Mouse (Mus musculus): ENCODE measurements at regions not wholly inside any gene's neighbourhood (a gene's known extent, or its start where the extent isn't known, plus 50 kb on each side); places are given as distances from the start of the nearest gene placed in this dataset.

- H3K27ac ChIP-seq (ENCODE audit: insufficient read depth, low read length) = no peak overlapping the region
- peak; percentile 88 for TF ChIP-seq CTCF (IDR thresholded peaks at IDR 0.05; ENCODE audit: low read depth, low read length)
- no peak for TF ChIP-seq POLR2A (IDR thresholded peaks at IDR 0.05; ENCODE audit: insufficient read depth, low read length)
- TF ChIP-seq EP300 (IDR thresholded peaks at IDR 0.05; ENCODE audit: insufficient read depth, low read depth, low read length) = no peak
- H3K27me3 ChIP-seq (ENCODE audit: control insufficient read depth, insufficient read depth, low read length, poor library complexity, severe bottlenecking) = no peaks in the 10 kb centered on the region
- H3K4me3 ChIP-seq (ENCODE audit: low read depth, low read length) = no peak overlapping the region
- H3K36me3 ChIP-seq (ENCODE audit: control insufficient read depth, insufficient read depth, low read length, poor library complexity, severe bottlenecking) = no peaks in the 10 kb centered on the region
- no peak overlapping the region for H3K9ac ChIP-seq (ENCODE audit: low read depth, poor library complexity, severe bottlenecking)
- no peaks in the 10 kb centered on the region for H3K9me3 ChIP-seq (replicated peaks; ENCODE audit: control insufficient read depth, insufficient read depth, low read length, poor library complexity, severe bottlenecking)
- no peaks in the 10 kb centered on the region for H3K4me1 ChIP-seq (ENCODE audit: control insufficient read depth, insufficient read depth, low read length)
Observed at GRCm38 (mm10) chr6:116767738-116768522, 51.2 kb upstream of the Tmem72 start.

DNA sequence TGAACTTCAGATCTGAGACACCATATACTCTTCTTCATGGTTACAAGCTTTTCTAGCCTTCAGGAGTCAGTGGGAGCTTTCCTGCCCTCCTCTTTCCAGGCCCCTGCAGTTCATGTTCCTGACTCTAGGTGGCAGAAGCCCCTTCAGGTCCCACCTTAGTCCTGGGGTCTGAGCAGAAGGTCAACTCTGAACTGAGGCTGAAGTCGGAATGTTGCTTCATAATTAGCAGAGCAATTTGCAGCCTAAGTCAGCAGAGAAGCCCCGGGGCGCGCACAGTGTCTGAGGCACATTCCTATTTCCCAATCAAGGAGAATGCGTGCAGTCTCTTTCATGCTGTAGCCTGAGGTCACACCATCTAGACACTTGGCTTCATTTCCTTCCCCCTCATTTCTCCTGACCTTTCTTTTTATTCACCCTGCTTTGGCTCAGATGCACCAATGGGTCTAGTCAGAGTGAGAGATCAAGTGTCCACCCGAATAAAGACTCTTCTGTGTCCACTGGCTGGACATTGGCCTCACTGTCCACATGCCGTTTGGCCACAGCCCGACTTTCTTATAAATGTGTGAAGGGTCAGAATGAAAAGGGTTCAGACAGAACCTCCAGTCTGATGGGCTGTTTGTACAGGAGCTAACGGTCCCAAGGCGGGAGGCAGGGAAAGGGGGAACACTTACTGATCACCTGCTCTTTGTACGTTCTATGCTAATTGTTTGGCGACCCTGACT, 58.4 kb upstream of the Tmem72 start:
- H3K9ac ChIP-seq (ENCODE audit: low read depth, poor library complexity, severe bottlenecking) = no peak overlapping the region
- no peak overlapping the region for H3K4me3 ChIP-seq (ENCODE audit: low read depth, low read length)
- no peak overlapping the region for H3K27ac ChIP-seq (ENCODE audit: insufficient read depth, low read length)
- H3K4me1 ChIP-seq (ENCODE audit: control insufficient read depth, insufficient read depth, low read length) = no peaks in the 10 kb centered on the region
- peak; percentile 63 for TF ChIP-seq CTCF (IDR thresholded peaks at IDR 0.05; ENCODE audit: low read depth, low read length)
- no peak for TF ChIP-seq POLR2A (IDR thresholded peaks at IDR 0.05; ENCODE audit: insufficient read depth, low read length)
- H3K9me3 ChIP-seq (replicated peaks; ENCODE audit: control insufficient read depth, insufficient read depth, low read length, poor library complexity, severe bottlenecking) = no peaks in the 10 kb centered on the region
- no peaks in the 10 kb centered on the region for H3K27me3 ChIP-seq (ENCODE audit: control insufficient read depth, insufficient read depth, low read length, poor library complexity, severe bottlenecking)
- no peaks in the 10 kb centered on the region for H3K36me3 ChIP-seq (ENCODE audit: control insufficient read depth, insufficient read depth, low read length, poor library complexity, severe bottlenecking)

DNA sequence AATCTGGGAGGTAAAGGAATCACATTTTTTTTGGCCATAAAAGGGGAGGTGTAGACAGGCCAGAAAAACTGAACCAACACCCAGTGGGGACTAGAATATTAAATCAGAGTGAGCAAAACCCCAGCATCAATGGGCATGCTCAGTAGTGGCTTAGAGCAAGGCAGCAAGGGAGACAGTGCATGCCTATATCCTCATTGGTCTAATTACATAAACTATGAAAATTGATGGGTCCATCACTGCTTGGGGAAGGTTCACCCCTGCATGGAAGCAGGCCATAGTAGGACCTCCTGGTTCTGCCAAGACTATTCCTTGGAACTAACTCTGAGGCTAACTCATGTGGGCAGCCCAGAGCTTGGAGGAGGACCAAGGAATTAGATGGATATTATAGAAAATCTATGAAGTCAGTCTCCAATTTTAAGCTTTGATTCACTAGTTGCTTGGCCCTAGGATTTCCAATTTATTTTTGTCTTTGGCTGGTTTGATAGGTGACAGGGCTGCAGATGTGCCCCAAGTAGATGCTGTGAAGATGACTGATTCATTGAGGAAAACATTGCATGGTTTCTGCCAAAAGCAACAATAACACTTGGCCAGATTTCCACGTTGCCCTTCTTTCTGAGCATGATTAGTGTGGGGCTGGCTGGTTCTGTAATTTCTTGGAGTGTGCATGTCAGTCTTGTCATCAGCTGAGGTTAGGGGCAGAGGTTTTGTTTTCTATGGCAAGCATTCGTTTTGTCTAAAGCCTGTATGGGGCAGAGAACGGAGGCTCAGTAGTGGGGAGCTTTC, 70.0 kb upstream of the Tmem72 start:
- H3K4me1 ChIP-seq (ENCODE audit: control insufficient read depth, insufficient read depth, low read length) = no peaks in the 10 kb centered on the region
- H3K9me3 ChIP-seq (replicated peaks; ENCODE audit: control insufficient read depth, insufficient read depth, low read length, poor library complexity, severe bottlenecking) = no peaks in the 10 kb centered on the region
- H3K27ac ChIP-seq (ENCODE audit: insufficient read depth, low read length) = no peak overlapping the region
- TF ChIP-seq CTCF (IDR thresholded peaks at IDR 0.05; ENCODE audit: low read depth, low read length) (no peak), EP300 (IDR thresholded peaks at IDR 0.05; ENCODE audit: insufficient read depth, low read depth, low read length) (no peak), POLR2A (IDR thresholded peaks at IDR 0.05; ENCODE audit: insufficient read depth, low read length) (no peak)
- H3K4me3 ChIP-seq (ENCODE audit: low read depth, low read length) = no peak overlapping the region
- H3K27me3 ChIP-seq (ENCODE audit: control insufficient read depth, insufficient read depth, low read length, poor library complexity, severe bottlenecking) = no peaks in the 10 kb centered on the region
- no peak overlapping the region for H3K9ac ChIP-seq (ENCODE audit: low read depth, poor library complexity, severe bottlenecking)
- H3K36me3 ChIP-seq (ENCODE audit: control insufficient read depth, insufficient read depth, low read length, poor library complexity, severe bottlenecking) = no peaks in the 10 kb centered on the region

DNA sequence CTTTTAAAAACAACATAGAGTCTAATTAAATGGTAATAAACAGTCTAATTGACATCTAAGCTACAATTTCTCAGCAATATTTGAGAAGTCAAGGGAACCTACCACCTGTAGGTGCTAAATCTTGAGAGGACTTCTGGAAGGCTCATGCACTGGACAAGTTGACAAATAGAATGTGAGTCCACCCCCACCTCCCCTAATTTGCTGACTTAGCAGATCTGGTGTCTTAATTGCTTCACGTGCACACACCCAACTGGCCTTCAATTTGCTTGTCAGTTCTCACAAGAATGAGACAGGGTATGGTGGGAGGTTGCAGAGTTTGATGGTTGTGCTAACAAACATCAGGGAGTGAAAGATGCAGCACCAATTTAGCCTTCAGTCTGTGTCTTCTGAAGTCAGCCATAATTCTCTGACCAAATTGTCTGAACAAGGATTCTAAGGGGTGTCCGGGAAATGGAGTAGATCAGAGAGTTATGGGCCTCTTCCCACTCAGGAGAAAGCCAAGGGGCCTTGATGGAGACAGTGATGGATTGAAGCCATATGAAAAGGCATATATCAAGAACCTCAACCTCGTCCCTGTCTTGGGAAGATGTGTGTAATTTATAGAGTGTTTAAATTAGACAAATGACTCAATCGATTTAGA, 76.7 kb upstream of the Tmem72 start:
- H3K9me3 ChIP-seq (replicated peaks; ENCODE audit: control insufficient read depth, insufficient read depth, low read length, poor library complexity, severe bottlenecking) = no peaks in the 10 kb centered on the region
- H3K27ac ChIP-seq (ENCODE audit: insufficient read depth, low read length) = no peak overlapping the region

DNA sequence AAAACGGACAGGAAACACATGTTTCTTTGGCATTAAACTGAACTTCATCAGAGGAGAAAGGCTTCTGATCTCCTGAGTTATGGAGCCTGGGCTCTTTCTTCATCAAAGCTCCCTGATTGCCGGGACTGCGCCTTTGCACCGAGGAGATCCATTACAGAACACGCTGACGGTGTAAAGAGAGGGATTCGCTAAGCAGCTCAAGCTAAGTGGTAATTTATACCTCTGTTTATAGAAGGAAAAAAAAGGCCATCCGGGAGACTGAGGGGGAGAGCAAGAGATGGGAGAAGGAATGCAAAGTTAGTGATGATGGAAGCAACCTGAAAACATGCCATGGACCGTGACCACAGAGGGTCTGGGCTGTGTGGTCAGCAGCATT, 77.2 kb upstream of the Tmem72 start:
- no peaks in the 10 kb centered on the region for H3K36me3 ChIP-seq (ENCODE audit: control insufficient read depth, insufficient read depth, low read length, poor library complexity, severe bottlenecking)
- H3K4me1 ChIP-seq (ENCODE audit: control insufficient read depth, insufficient read depth, low read length) = no peaks in the 10 kb centered on the region
- H3K27ac ChIP-seq (ENCODE audit: insufficient read depth, low read length) = no peak overlapping the region
- H3K4me3 ChIP-seq (ENCODE audit: low read depth, low read length) = no peak overlapping the region
- H3K9ac ChIP-seq (ENCODE audit: low read depth, poor library complexity, severe bottlenecking) = no peak overlapping the region
- peaks cover 3% of the 10 kb centered on the region; the same call in 1 of the 2 replicates for H3K9me3 ChIP-seq (replicated peaks; ENCODE audit: control insufficient read depth, insufficient read depth, low read length, poor library complexity, severe bottlenecking)
- TF ChIP-seq EP300 (IDR thresholded peaks at IDR 0.05; ENCODE audit: insufficient read depth, low read depth, low read length) (no peak), POLR2A (IDR thresholded peaks at IDR 0.05; ENCODE audit: insufficient read depth, low read length) (no peak), CTCF (IDR thresholded peaks at IDR 0.05; ENCODE audit: low read depth, low read length) (no peak)
- H3K27me3 ChIP-seq (ENCODE audit: control insufficient read depth, insufficient read depth, low read length, poor library complexity, severe bottlenecking) = no peaks in the 10 kb centered on the region; the same call in 1 of the 2 replicates

More for the DNA sequence above, 76.7 kb upstream of the Tmem72 start:
- Histone ChIP-seq H3K4me1 (ENCODE audit: control insufficient read depth, insufficient read depth, low read length) (no peaks in the 10 kb centered on the region), H3K4me3 (ENCODE audit: low read depth, low read length) (no peak overlapping the region), H3K36me3 (ENCODE audit: control insufficient read depth, insufficient read depth, low read length, poor library complexity, severe bottlenecking) (no peaks in the 10 kb centered on the region), H3K27me3 (ENCODE audit: control insufficient read depth, insufficient read depth, low read length, poor library complexity, severe bottlenecking) (no peaks in the 10 kb centered on the region; the same call in 1 of the 2 replicates), H3K9ac (ENCODE audit: low read depth, poor library complexity, severe bottlenecking) (no peak overlapping the region)
- TF ChIP-seq EP300 (IDR thresholded peaks at IDR 0.05; ENCODE audit: insufficient read depth, low read depth, low read length) = no peak
- no peak for TF ChIP-seq POLR2A (IDR thresholded peaks at IDR 0.05; ENCODE audit: insufficient read depth, low read length)
- no peak for TF ChIP-seq CTCF (IDR thresholded peaks at IDR 0.05; ENCODE audit: low read depth, low read length)

Measured in ES-Bruce4 (cell line).